Mouse (Mus musculus) limb, embryonic 10.5 days (tissue): ENCODE results near the gene Anp32e. TPM values are rescaled to one million over a fixed set of nuclear protein-coding genes. Genes with fewer than 3 reads are reported as not detected.

Experiments
- DNase-seq: peaks from one replicate; pipeline ENCODE4 v3.0.0-alpha.2; 2017; ENCODE audit warnings: low spot score
- H3K27ac ChIP-seq: fragments of 300-500 bp; sonication (generic); 2 replicates; pipeline ENCODE4 v1.5.1; 2016; ENCODE audit warnings: mild to moderate bottlenecking
- H3K27me3 ChIP-seq: fragments of 300-500 bp; sonication (generic); 2 replicates; pipeline ENCODE4 v1.6.1; 2016; ENCODE audit warnings: low read depth, mild to moderate bottlenecking; ENCODE audit not compliant: poor library complexity, severe bottlenecking
- H3K36me3 ChIP-seq: fragments of 300-500 bp; sonication (generic); 2 replicates; pipeline ENCODE4 v1.6.1; 2016; ENCODE audit warnings: mild to moderate bottlenecking, moderate library complexity
- H3K4me1 ChIP-seq: fragments of 300-500 bp; sonication (generic); 2 replicates; pipeline ENCODE4 v1.6.1; 2016
- H3K4me3 ChIP-seq: fragments of 300-500 bp; sonication (generic); 2 replicates; pipeline ENCODE4 v1.5.1; 2016; ENCODE audit warnings: mild to moderate bottlenecking, moderate library complexity
- H3K9me3 ChIP-seq: fragments of 300-500 bp; sonication (generic); replicated peaks from 2 replicates; pipeline ENCODE4 v1.6.1; 2016; ENCODE audit warnings: mild to moderate bottlenecking
- WGBS: fragments of 180-500 bp; shearing (Covaris S2); methylation state at CpG from one replicate; pipeline ENCODE4 v1.1.7; 2016; 5-methylcytosine and 5-hydroxymethylcytosine counted together
- polyA plus RNA-seq: library from polyadenylated mRNA; unstranded; fragments of >200 nt; fragmentation: Nextera tagmentation; extraction: Ambion mirVana; gene quantifications from 2 replicates; pipeline ENCODE4 v1.2.1, GENCODE M21; 2016

Anp32e gene
- polyA plus RNA-seq, 1 experiment from 2014 or later: 367 TPM

- Histone ChIP-seq H3K4me3 (no peak overlapping the region), H3K27me3 (no peaks in the 10 kb centered on the region), H3K9me3 (no peaks in the 10 kb centered on the region), H3K4me1 (peaks cover 54% of the 10 kb centered on the region), H3K27ac (no peak overlapping the region), H3K36me3 (peaks cover 71% of the 10 kb centered on the region)
- DNase-seq: no peak
- 92% methylated on average over 12 of the region's 12 CpGs for WGBS
Measured at GRCm38 (mm10) chr3:95990413-95990941, 61.4 kb downstream of the Anp32e start.

GRCm38 (mm10) chr3:95992990-95993603 is 64.1 kb downstream of the Anp32e start:
- Histone ChIP-seq H3K4me1 (peaks cover 48% of the 10 kb centered on the region), H3K4me3 (peak overlapping the region; percentile 85), H3K9me3 (no peaks in the 10 kb centered on the region), H3K27ac (peak overlapping the region; percentile 100), H3K36me3 (peaks cover 58% of the 10 kb centered on the region), H3K27me3 (no peaks in the 10 kb centered on the region)
- no peak for DNase-seq
- WGBS: 68% methylated on average over 5 of the region's 5 CpGs

- Histone ChIP-seq H3K36me3 (peaks cover 52% of the 10 kb centered on the region), H3K4me1 (peaks cover 47% of the 10 kb centered on the region), H3K9me3 (no peaks in the 10 kb centered on the region), H3K27me3 (no peaks in the 10 kb centered on the region), H3K27ac (peak overlapping the region; percentile 100), H3K4me3 (peak overlapping the region; percentile 85)
- 53% methylated on average over 4 of the region's 4 CpGs for WGBS
- no peak for DNase-seq
Measured at GRCm38 (mm10) chr3:95993881-95994280, 64.8 kb downstream of the Anp32e start.

- peak overlapping the region; percentile 85 for H3K4me3 ChIP-seq
- WGBS: 20% methylated on average over 6 of the region's 6 CpGs
- H3K27me3 ChIP-seq: no peaks in the 10 kb centered on the region
- peak overlapping the region; percentile 100 for H3K27ac ChIP-seq
- no peaks in the 10 kb centered on the region for H3K9me3 ChIP-seq
- no peak for DNase-seq
- H3K4me1 ChIP-seq: peaks cover 42% of the 10 kb centered on the region
- H3K36me3 ChIP-seq: peaks cover 48% of the 10 kb centered on the region
Measured at GRCm38 (mm10) chr3:95994381-95994846, 65.4 kb downstream of the Anp32e start.

- Histone ChIP-seq H3K4me3 (peak overlapping the region; percentile 85), H3K9me3 (no peaks in the 10 kb centered on the region), H3K4me1 (peaks cover 46% of the 10 kb centered on the region), H3K27ac (peak overlapping the region; percentile 100), H3K36me3 (peaks cover 47% of the 10 kb centered on the region), H3K27me3 (no peaks in the 10 kb centered on the region)
- WGBS: under 1% methylated on average over 51 of the region's 51 CpGs
- DNase-seq: peak; percentile 81
Measured at GRCm38 (mm10) chr3:95994975-95995801, 66.1 kb downstream of the Anp32e start.

- Histone ChIP-seq H3K36me3 (peaks cover 41% of the 10 kb centered on the region), H3K4me1 (peaks cover 50% of the 10 kb centered on the region), H3K27ac (peak within 1 kb of the TSS; percentile 100), H3K27me3 (no peaks in the 10 kb centered on the region), H3K9me3 (no peaks in the 10 kb centered on the region), H3K4me3 (peak within 1 kb of the TSS; percentile 85)
- DNase-seq: peak; percentile 78
- under 1% methylated on average over 76 of the region's 84 CpGs for WGBS
Measured at GRCm38 (mm10) chr3:95995802-95996428, 66.9 kb downstream of the Anp32e start, which contains the start of gene Plekho1. TSS of gene Plekho1 (minus strand) at chr3:95996001.

GRCm38 (mm10) chr3:95996451-95997073 is 67.5 kb downstream of the Anp32e start:
- H3K4me1 ChIP-seq: peaks cover 52% of the 10 kb centered on the region
- 13% methylated on average over 6 of the region's 6 CpGs for WGBS

More at GRCm38 (mm10) chr3:95996451-95997073, 67.5 kb downstream of the Anp32e start:
- H3K4me3 ChIP-seq: peak overlapping the region; percentile 85
- H3K27me3 ChIP-seq: no peaks in the 10 kb centered on the region
- no peaks in the 10 kb centered on the region for H3K9me3 ChIP-seq
- peak overlapping the region; percentile 100 for H3K27ac ChIP-seq
- DNase-seq: no peak
- H3K36me3 ChIP-seq: peaks cover 34% of the 10 kb centered on the region

Other genes starting within 250 kb of the Anp32e start
- 0.63 and 0.77 TPM in 2 replicates for gene Adamtsl4, start 241.3 kb upstream of the Anp32e start, polyA plus RNA-seq
- gene Ecm1, start 189.7 kb upstream of the Anp32e start, polyA plus RNA-seq: 7.5 and 11.1 TPM in 2 replicates
- 82.1 and 86.1 TPM in 2 replicates for gene Tars2, start 169.0 kb upstream of the Anp32e start, polyA plus RNA-seq
- 21.0 and 24.8 TPM in 2 replicates for gene Rprd2, start 110.4 kb upstream of the Anp32e start, polyA plus RNA-seq
- 73.6 and 77.1 TPM in 2 replicates for gene Prpf3, start 73.4 kb upstream of the Anp32e start, polyA plus RNA-seq
- gene Mrps21, start 57.7 kb upstream of the Anp32e start, polyA plus RNA-seq: 357 and 376 TPM in 2 replicates
- gene Ciart, start 47.0 kb upstream of the Anp32e start, polyA plus RNA-seq: 8.8 and 10.5 TPM in 2 replicates
- 7.9 and 11.4 TPM in 2 replicates for gene BC028528, start 37.2 kb upstream of the Anp32e start, polyA plus RNA-seq
- gene Aph1a, start 35.3 kb upstream of the Anp32e start, polyA plus RNA-seq: 24.3 and 24.5 TPM in 2 replicates
- 161 and 187 TPM in 2 replicates for gene Car14, start 24.6 kb upstream of the Anp32e start, polyA plus RNA-seq
- gene Plekho1, start 66.8 kb downstream of the Anp32e start, polyA plus RNA-seq: 77.7 and 81.9 TPM in 2 replicates
- gene Vps45, start 129.2 kb downstream of the Anp32e start, polyA plus RNA-seq: 22.4 and 23.6 TPM in 2 replicates
- 18.6 and 19.2 TPM in 2 replicates for gene Otud7b, start 175.3 kb downstream of the Anp32e start, polyA plus RNA-seq
- 10.8 and 18.2 TPM in 2 replicates for gene Mtmr11, start 232.8 kb downstream of the Anp32e start, polyA plus RNA-seq
- gene Sf3b4, start 243.1 kb downstream of the Anp32e start, polyA plus RNA-seq: 290 and 304 TPM in 2 replicates